Mouse (Mus musculus) myocyte (in vitro differentiated cells): Measurements from ENCODE around the gene Ap5m1.

Experiments used
- CEBPB ChIP-seq: IDR thresholded peaks from 2 replicates; pipeline ENCODE4 v1.6.1; 2011; ENCODE audit warnings: mild to moderate bottlenecking, moderate library complexity; ENCODE audit not compliant: poor library complexity, insufficient read depth, severe bottlenecking
- POLR2A ChIP-seq: IDR thresholded peaks from one replicate; pipeline ENCODE4 v1.6.1; 2011; ENCODE audit warnings: low read depth, mild to moderate bottlenecking, control low read depth, moderate library complexity; ENCODE audit not compliant: insufficient read length
- USF1 ChIP-seq: IDR thresholded peaks from one replicate; pipeline ENCODE4 v1.6.1; 2011; ENCODE audit warnings: low read depth, mild to moderate bottlenecking, control low read depth, moderate library complexity

DNA sequence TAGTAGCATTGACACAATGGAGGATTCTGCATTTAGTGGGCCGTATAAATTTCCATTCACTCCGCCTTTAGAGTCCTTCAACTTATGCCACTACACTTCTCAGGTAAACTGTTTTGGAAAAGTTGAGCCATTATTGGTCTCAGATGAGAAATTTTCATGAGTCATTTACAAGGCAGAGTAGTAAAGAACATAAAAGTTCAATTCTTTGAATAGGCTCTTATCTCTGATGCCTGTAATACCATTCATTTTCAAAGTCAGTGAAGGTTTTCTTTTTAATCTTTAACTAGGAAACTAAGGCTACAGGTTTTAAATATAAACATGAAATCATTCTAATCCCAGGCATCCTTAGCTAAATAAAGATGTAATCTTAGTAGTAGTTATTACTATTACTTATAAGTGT lies 12.9 kb downstream of the Ap5m1 start:
- TF ChIP-seq USF1 (no peak), CEBPB (no peak), POLR2A (no peak)
